Mouse (Mus musculus) brain, embryonic 18.5 days (tissue): ENCODE results near the gene 1700014D04Rik.
"Not testable (repeated sequence)": the region's sequence is repeated elsewhere in the genome, so short reads cannot be mapped to it uniquely, and the experiment has no call there.

Source experiments
- DNase-seq: peaks from one replicate; pipeline ENCODE4 v3.0.0-alpha.2; 2012; ENCODE audit warnings: low read depth, low spot score

Gene 1700014D04Rik

DNA sequence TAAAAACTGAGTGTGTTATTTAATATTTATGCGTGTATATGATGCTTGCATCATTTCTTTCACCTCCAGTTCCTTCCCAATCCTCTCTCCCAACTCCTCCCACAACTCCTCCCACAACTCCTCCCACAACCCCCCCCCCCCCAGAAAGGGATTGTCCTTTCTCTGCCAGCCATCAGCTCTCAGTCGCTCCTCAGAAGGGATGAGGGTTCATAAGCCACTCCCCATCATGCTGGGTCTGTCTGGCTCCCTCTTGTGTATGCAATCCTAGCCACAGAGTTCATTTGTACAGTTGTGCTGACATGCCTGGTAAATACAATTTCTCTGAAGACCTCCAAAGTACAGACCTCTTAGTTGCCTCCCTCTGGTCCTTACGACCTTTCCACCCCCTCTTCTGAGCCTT, 11.4 kb downstream of the 1700014D04Rik start:
- peak; percentile 4 for DNase-seq

DNA sequence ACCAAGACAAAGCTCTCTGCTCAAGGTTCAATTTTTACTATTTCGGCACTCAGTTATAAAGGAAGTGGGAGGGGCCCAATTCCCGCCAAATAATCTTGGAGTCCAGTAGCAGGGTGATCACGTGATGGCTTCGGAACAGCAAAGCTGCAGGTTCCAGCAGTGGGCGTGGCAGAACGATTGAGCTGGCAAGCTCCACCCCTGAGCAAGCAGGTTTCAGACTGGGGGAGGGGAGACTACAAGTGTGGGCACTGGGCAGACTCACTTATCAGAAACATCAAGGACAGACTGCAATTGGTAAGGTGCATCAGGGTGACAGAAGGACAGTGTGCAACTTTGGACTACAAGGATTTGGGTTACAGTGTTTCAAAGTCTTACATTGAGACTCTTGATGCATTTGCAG, 12.2 kb downstream of the 1700014D04Rik start:
- not testable (repeated sequence) for DNase-seq

DNA sequence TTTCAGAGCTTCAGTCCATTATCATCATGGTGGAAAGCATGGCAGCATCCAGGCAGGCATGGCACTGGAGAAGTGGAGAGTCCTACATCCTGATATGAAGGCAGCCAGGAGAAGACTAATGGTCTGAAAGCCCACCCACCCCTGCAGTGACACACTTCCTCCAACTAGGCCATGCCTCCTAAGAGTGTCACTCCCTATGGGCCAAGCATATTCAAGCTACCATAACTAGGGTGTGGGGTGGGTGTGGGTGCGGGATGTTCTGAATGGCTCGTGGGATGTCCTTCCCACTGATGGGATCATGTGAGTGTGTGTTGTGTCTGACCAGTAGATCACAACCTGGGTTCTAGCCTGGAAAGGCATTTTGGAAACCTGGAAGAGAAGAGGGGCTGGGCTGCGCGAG, 12.6 kb downstream of the 1700014D04Rik start:
- no peak for DNase-seq

DNA sequence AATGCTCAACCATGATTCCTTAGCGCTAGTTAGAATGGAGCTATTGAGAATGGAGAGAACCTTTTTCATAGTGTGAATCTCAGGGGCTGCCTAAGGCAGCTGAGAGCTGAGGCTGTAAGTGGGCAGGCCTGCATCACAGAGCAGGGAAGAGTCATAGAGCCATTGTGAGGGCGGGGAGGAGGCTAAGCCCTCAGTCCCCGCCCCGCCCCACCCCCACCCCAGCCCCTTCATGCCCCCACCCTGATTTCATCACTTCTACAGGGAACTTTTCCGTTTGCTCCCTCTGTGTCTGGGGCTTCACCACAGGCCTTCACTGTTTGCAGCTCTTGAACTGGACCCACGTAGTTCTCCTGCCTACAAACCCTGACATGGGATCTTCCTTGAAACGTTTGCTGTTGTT, 14.9 kb downstream of the 1700014D04Rik start, which contains the start of gene Spata31d1d:
TSS of gene Spata31d1d (minus strand) at position 101 of the 400 bp plus-strand sequence.
- no peak for DNase-seq

GRCm38 (mm10) chr13:59728378-59729093, 18.0 kb downstream of the 1700014D04Rik start:
- peak; percentile 47 for DNase-seq

DNA sequence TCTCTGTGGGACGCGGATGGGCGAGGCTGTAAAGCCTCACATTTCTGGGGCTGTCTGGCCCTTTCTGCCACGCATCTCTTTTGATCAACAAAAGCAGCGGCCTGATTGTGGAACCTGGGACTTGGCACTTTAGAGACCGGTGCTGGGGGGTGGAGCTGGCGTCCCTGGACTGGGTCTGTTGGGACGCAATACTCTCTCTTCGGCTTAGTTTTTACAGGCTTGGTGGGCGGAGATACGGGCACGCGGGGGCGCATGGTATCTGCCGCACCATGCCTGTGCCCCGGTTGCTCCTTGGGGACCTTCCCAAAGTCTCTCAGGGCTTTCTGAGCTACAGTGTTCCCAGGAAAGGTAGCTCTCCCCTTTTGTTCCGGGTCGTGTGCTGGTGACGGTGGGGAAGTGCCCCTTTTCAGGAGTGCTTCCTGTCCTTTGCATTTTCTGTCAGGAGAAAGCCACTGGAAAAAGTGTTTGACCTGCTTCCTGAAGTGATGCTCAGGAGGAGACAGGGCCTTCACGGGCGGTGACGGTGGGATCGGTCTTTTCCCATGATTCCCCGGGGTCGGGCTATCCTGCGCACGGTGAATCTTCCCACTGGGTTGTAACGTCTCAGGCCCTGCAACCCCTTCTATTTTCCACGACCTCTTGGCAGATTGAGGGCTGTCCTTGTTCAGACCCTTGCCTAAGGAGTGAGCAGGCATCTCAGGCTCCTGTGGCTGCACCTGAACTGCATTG, 20.2 kb downstream of the 1700014D04Rik start:
- DNase-seq, result no peak

DNA sequence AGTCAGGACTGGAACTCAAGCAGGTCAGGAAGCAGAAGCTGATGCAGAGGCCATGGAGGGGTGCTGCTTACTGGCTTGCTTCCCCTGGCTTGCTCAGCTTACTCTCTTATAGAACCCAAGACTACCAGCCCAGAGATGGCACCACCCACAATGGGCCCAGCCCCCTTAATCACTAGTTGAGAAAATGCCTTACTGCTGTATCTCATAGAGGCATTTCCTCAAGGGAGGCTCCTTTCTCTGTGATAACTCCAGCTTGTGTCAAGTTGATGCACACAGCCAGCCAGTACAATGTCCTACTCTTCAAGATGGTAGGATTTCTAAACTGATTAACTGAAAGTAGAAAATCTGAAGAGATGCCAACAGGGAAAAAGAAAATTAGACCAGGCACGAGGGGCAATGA, 24.5 kb downstream of the 1700014D04Rik start:
- not testable (repeated sequence) for DNase-seq

GRCm38 (mm10) chr13:59719475-59719874, 27.1 kb downstream of the 1700014D04Rik start:
- DNase-seq, result no peak

DNA sequence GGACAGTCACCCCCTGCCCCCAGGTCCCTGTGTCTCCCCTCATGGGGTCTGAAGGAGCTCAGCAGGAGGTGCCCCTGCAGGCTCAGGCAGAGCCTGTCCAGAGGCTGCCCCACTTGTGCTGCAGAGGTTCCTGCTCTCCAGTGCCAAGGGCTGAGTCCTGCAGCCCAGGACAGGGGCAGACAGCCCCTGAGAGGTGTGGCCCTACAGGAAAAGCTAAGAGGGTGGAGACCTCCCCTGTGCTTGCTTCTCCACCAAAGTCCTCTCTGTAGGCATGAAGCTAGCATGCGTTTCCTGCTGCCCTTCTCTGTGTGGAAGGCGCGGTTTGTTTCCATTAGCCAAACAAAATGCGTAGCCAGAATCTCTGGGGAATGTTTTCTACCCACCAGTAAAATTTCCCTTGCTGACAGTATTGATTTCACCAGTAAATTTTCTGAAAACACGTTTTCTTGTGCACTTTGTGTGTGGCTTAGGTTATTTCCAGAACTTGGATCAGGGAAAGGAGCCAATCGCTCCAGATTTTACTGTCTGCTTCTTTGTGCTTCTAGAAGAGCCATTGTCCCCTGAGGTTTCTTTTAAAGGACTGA, 27.6 kb downstream of the 1700014D04Rik start:
- not testable (repeated sequence) for DNase-seq

DNA sequence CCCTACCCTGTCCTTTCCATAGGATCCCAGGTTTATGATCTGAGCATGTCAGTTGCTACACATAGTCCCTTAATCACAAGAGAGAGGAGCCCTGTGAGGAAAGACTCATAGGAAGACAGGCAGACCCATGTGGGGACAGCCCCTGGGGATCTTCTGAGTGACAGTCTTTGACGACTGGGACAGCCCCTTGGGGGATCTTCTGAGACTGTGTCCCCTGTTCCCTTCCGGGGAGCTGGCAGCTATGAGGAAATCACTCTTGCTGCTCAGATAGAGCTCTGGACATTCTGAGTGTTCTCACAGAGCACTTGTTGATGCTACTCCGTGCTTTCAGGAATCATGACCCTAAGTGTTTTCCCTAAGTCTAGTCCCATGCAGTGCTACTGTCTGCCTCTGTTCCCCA, 32.8 kb downstream of the 1700014D04Rik start:
- no peak for DNase-seq

- DNase-seq, result not testable (repeated sequence)
Measured at GRCm38 (mm10) chr13:59711984-59712383, 34.6 kb downstream of the 1700014D04Rik start, which contains the start of gene Spata31d1b. Gene Spata31d1b (plus strand): TSS chr13:59712284.

DNA sequence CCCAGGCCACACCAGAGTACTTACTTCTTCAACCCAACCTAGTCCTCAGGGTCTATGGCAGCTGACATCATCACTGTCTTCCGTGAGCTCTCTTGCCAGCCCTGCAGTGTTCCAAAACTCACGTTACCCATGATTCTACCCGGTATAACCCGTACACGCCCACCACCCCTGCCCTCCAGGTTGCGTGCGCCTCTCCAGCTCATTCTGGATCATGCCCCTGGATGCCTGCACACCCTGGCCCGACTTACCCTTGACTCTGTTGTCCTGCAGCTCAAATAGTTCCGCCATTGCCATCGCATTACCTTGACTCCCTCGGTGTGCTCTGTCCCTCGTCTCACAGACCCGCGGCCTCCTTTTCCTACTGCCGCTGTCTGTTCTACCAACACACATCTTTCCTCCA, 36.3 kb downstream of the 1700014D04Rik start, which contains the start of gene Spata31d1a:
TSS of gene Spata31d1a (minus strand) at position 101 of the 400 bp plus-strand sequence.
- no peak for DNase-seq

- no peak for DNase-seq
Measured at GRCm38 (mm10) chr13:59704562-59704961, 42.0 kb downstream of the 1700014D04Rik start.

DNA sequence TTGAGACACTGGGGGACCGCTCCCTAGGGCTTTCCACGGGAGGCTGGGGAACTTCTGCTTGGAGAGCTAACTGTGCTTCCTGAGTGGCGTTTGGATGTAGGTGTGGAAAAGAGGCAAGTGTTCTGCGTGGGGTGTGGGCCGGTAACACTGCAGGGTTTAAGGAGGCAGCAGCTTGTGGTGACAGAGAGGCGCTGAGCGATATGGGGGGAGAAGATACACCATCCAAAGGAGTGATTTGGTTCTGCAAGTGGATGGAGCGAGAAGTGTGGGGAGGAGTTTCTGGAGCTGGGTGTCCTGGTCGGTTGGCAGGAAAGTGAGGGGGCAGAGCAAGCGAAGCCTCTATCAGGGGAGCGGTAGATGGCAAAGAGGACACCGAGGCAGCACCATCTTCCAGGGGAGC, 43.0 kb downstream of the 1700014D04Rik start:
- no peak for DNase-seq

- DNase-seq, result not testable (repeated sequence)
Measured at GRCm38 (mm10) chr13:59700137-59700536, 46.4 kb downstream of the 1700014D04Rik start.

DNA sequence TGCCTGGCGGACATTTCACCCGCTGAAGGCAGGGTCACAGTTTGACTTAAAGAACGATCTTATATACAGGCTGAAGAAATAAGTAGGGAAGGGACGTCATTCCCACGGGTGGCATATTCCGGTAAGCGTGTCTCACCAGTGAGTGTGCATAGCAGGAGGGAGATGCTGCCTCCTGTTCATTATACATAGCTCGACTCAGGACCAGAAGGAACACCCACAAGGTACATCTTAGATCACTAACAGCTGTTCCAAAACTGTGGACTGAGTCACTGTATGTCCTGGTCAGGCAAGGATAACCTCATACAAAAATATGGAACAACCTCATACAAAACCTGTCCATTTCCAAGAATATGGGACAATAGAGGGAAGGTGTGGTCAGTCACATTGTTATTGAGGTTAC, 47.4 kb downstream of the 1700014D04Rik start:
- DNase-seq, result no peak

DNA sequence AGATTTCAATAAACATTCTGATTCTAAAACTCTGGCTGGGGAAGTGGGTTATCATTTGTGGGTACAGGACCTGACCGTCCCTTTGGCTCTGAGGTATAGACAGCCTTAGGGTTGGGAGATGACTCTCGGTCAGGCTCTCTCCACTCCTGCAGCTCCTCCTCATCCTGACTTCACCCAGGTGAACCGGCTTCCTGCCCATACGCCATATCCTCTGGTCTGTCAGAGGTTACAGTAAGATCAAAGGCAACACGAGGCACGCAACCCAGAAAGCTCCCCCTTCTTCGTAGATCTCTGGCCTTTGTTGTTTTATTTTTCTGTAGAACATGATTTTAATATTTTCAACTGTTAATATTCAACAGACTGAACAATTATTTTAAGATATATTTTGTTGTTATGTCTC, 50.8 kb downstream of the 1700014D04Rik start:
- DNase-seq, result no peak

GRCm38 (mm10) chr13:59694008-59694407, 52.5 kb downstream of the 1700014D04Rik start, which contains the start of gene 4921517D22Rik:
Gene 4921517D22Rik (minus strand): TSS chr13:59694108.
- no peak for DNase-seq

- DNase-seq, result no peak
Measured at GRCm38 (mm10) chr13:59691478-59691877, 55.1 kb downstream of the 1700014D04Rik start.
